Mouse (Mus musculus) heart, adult 11 months (tissue): ENCODE data around the gene Gm1113.
A peak's percentile ranks its signal among the peaks of the same experiment; 100 is the strongest.

Source experiments
- DNase-seq: peaks from one replicate; pipeline ENCODE4 v3.0.0; 2022

The Gm1113 gene

DNA sequence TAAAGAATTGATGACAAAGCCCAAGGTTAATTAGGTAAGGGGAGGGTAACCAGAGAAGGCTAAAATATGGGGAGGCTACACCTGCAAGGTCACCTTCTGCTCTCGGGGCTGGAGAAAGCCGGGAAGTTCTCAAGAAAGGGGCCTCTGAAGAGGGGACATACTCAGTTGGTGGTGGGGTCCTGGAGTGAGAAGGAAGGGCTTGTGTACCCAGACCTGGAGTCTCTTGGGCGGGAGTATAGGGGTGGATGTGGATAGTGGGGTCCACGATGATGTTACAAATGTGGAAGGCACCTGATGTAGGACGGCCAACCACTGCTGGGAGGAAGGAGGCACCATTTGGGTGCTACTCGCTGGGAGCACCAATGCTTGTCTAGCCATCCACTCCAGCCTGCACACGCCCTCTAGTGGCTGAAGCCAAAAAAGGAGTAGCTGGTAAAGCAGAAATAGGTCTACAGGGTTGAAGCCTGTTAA, 5.9 kb upstream of the Gm1113 start:
- DNase-seq = peak; percentile 96

DNA sequence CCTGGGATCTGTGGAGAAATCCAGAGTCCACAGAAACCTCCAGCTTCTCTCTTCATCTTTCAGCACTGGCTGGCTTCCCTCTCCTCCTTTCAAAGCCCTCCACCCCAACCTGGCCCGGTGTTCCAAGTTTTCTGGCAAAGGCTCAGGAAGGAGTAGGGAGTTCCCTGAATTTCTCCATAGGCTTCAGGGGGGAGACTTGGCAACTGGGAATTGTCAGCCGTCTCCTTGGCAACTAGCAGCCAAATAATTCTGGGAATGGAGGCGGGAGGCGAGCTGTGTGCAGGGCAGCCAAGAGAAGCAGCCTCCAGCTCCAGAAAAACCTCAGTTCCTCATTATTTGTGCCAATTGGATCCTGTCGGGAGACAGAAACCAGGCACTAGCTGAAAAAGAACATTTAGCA, 5.5 kb upstream of the Gm1113 start:
- DNase-seq = peak; percentile 97

DNA sequence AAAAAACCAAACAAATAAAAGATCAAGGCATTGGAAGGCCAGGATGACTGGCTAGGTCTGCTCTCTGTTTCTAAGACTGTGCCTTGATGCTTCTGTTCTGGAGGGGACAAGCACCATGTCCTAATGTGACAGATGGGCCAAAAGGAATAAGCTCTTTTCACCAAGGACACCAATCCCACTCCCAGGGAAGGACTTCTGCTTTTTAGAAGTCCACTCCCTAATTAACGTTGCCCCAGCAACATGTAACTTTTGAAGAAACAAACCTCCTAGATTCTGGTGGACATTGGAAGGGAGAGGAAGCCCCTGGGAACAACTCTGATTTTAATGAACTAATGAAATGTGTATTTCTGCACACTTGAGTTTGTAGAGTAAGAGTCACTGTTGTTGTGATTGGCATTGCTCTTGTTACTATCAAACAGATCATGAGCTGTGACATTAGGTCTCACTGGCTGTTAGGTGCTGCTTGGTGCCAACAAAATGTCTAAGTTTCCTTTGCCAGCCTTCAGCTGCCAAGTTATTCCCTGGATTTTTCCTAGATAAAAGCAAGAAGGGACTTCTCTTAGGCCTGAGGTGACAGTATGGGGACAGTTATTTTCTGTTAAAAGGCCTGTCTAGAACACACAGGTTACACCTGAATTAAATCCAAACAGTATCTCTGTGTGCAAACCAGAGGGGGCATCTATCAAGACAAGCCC, 4.9 kb upstream of the Gm1113 start:
- peak; percentile 76 for DNase-seq

DNA sequence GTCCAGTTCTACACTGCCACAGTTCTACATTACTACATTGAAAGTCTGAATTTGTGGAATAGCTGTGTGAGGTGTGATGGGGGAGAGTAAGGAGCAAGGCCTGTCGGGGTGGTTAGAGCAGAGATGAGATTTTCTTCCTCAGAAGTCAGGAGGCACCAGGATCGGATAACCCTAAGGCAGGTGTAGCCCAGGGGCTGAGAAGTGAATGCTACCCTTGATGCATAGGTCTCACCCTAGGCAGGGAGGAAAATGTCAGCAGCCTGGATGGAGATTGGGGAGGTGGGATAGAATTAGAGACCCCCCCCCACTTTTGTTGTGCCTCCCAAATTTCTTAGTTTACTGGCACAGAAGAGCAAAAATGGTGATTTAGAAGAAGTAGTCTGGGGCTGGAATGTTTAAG, 4.2 kb upstream of the Gm1113 start:
- peak; percentile 68 for DNase-seq

DNA sequence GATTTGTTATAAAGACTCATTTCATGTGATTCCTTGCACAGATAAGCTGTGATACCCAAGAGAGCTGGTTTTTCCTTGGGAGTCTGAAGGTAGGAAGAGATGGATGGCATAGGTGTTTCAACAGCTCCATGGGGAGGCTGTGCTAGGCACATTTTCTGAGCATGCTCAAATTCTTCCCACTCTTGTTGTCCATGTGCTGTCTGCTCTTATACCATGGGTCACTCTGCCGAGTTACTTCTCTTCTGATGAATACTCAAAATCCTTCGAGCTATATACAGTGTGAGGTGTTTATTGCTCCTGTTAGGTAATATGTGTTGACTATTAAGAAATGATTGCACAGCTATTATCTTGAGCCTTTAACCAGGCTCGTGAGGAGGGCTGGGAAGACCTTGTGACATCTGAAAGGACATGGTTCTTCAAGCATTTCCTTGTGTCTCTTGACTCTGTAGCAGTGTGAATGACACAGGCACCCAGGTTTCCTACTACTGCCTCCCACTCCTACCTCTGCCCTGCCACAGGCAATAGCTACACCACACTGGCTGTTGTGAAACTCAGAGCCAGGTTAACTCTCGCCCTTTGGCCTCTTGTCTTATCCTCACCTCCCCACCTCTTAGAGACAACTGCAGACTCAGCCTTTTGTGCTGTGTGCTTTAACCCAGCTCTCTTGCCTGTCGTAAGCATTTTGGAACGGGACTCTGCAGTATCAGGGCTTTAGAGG, 2.7 kb upstream of the Gm1113 start:
- DNase-seq = peak; percentile 58

DNA sequence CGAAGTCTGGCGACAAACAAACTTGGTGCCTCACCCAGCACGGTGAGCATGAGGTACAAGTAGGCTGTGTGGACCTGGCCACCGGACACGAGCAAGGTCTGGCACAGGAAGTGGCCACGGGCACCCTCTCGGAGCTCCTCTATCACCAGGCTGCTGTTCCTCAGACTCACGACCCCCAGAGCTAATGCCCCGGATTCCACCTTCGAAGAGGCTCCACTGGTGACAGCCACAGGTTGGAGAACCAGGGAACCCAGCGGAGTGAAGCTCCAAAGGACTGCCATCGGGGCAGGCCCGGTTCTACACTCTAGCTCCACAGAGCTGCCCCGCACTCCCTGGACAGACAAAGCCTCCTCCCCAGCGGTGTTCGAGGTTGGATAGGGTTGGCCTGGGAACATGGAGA, 1.4 kb downstream of the Gm1113 start:
- peak; percentile 78 for DNase-seq

DNA sequence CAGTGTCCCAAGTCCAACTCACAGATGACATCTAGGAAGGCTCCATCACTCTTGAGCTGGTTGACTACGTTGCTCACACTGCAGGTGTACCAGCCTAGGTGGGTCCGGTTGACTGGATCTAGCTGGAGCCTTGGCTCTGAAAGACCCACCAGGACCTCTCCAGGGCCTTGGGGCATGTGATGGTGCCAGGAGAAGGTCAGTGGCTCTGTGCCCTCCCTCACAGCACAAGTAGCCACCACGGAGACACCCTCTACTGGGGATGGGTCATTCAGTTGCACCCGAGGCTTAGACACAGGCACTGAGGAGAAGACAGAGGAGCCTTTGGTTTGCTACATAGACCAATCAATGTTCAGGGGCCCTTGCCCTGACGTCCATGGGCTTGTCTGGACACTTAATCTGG, 1.9 kb downstream of the Gm1113 start:
- peak; percentile 85 for DNase-seq

DNA sequence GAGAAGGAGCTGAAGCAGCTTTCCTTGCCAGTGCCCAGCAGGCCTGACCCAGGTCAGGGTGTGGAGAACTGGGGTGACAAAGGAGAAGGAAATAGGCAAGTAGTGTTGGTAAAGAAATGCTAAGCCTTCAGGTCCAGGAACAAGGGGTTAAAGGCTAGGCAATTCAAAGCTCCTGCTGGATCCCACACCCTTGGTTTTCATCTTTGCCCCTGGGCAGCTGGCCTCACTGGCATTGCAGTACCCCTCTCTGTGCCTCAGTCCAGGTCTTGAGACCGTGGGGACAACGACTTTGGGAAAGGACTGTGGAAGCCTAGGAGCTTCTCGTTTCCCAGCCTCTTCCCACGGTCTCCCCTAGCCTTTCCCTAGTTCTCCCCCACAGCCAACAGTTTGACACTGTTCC, 4.2 kb downstream of the Gm1113 start:
- DNase-seq = peak; percentile 78

DNA sequence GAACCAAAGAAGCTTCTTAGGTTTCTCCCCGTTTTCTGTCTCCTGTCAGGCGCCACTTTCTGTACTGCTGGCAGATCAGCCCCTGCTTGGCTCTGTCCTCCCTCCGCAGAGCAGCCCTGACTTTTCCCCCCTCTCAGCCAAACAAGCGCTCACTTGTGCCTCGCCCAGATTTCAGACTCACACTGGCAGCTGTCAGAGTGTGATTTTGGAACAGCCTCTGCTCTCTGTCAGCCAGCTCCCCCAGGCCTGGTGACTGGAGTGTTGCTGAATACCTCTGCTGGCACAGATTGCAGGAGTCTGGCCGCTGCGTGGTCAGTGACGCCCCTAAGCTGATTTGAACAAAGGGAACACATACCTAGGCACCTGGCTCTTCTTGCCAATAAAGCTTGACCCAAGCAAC, 9.8 kb downstream of the Gm1113 start:
- DNase-seq = peak; percentile 99

DNA sequence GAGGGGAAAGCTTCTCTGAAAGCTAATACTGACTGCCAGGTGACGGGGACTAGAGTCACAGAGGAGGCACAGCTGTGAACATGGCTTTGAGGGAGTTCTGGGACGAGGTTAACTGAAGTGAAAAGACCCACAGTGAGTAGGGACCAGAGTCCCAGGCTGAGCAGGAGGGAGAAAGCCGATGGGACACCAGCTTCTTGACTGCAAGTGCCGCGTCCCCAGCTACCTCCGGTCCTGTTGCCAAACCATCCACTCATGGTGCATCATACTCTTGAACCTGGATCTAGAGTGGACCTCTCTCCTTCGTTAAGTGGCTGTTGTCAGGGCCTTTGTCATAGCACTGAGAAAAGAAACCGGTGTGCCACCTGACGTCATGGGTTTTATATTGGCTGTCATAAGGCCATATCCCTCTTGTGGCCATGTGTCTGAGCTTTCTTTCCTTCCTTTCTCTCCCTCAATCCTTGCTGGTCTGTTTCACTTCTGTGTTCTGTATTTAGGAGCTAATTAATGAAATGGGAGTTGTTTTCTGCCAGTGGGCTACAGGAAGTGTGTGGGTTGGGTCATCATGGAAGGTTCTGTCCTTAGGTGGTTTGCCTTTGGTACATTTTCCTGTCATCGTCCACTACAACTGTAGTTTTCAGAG, 15.6 kb downstream of the Gm1113 start:
- peak; percentile 51 for DNase-seq

DNA sequence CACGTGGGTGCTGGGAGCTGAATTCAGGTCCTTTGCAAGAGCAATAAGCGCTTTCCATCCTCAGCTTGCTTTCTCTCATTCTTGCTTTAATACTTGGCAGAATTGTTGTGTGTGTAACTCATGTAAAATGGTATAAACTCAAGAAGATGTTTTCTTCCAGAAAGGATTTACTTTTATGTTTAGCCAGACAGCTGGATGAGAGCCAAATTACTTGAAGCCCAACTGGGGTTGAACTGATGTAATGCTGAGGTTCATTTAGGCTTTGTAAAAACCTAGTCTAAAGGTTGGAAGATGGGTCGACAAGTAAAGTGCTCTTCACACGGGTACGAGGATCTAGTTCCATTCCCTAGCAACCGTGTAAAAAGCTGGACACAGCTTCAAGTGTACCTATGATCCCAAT, 18.1 kb downstream of the Gm1113 start:
- DNase-seq = peak; percentile 40

DNA sequence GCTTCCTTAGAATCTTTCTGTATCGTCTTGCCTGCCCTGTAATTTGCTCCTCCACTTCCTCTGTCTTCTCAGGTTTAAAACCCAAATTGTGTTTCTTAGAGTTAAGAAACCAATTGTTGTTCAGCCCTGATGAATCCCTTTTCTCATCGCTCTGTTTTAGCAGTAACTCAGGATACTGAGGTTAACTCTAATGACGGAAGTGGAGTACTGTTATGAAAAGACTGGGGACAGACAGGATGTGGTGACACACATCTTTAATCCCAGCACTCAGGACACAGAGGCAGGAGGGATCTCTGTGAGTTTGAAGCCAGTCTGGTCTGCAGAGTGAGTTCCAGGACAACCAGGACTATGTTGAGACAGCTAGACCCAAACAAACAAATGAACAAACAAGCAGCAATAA, 22.6 kb downstream of the Gm1113 start:
- DNase-seq = peak; percentile 42

DNA sequence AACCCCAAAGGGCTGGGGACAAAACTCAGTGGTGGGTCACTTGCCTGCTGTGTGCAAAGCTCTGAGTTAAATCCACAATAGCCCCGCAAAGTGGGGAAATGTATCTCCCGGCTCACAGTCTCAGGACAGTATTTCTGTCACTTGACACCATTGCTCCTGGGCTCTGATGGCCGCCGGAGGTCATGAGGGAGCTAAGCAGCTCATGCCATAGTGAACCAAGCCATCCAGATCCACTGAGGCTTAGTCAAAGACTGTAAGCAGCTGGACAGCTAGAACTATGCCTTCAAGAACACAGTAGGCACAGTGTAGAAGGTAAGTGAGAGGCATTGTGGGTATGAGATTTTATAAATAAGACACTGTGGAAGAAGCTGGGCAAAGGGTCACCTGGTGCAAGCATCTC, 23.1 kb downstream of the Gm1113 start:
- DNase-seq = peak; percentile 68

DNA sequence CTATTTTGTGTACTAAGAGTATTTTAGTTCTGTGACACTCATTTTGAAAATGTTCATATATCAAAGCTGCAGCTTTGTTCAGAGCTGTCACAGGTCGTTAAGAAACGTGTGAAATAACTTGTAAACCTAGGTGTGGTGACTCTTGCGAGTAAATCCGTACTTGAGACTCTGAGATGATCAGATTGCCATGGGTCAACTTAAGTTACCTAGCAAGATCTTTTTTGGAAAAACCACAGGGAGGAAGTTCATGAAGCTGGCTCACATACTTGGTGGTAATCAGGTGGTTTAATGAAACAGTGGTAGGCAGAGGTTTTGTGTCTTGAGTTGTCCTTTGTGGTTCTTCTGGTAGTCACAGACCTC, 24.4 kb downstream of the Gm1113 start:
- DNase-seq = peak; percentile 18

DNA sequence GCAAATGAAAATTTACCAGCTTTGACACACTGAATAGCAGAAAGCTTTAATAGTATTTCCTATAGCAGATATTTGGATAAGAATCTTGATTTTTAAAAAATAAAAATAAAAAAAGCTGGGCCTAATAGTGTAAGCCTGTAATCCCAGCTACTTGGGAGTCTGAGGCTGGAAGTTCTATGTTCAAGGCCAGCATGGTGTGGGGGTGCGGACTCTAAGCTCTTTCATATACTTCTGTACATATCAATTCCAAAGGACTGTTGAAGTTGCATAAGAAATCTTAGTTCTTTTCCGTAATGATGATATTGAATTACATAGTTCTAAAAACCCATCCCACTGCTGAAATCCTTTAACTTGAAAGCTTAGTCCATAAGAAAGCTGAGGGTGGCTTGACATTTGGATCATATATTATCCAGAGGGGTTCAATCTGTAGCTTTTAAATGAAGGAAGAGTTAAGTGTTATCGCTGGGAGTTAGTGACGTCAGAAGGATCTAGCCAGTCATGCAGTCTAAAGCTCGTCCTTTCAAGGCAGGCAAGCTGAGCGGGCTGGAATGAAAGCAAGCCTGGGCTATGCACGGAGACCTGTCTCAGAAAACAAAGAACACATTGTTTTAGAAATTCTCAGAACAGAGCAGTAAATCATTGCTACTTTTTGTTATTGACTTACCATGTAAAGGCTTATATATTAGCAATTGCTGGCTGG, 24.9 kb downstream of the Gm1113 start:
- peak; percentile 27 for DNase-seq

DNA sequence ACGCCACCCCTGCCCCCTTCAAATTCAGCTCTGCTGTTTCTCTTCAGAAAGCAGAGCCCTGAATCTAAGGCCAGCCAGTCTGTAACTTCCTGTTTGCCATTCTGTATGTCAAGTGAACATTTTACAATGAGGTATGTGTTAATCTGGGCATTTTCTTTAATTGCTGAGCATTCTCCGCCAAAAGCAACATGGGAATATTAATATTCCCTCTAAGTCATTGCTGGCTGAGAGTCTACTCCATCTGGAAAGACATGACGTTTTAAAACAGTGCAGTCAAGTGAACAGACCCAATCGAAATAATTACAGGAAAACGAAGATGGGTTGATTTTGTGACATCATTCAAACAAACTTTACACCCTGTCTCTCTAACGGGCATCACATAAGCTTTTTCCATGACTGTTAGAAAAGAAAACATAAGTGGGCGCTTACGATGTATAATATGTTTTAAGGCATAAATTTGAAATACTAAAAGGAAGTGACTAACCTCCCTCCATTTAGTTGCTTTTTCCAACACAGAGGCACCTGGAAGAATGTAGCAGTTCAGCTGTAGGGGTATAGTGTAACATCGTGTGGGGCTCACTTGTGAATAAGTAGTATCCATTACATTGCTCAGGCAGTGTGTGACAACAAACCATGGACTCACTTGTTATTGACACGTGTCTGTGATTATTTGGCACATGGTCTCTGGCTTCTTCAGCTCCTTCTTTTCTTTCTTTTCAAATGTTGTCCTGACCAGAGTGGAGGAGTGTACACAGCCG, 26.8 kb downstream of the Gm1113 start:
- peak; percentile 62 for DNase-seq

DNA sequence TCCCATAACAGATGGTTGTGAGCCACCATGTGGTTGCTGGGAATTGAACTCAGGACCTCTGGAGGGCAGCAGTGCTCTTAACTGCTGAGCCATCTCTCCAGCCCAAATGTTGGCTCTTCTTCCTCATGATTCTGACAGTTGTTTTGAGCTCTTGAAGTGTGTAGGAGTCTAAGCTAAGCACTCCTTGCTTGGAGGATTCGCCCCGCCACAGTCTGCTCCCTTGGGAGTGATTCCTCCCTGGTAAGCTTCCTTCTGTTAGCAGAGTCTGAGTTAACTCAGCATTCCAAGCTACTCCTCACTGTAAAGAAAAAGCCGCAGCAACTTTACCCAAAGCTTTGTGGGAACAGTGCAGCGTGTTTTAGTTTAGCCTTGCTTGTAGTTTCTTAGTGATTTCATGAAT, 29.6 kb downstream of the Gm1113 start:
- peak; percentile 75 for DNase-seq

DNA sequence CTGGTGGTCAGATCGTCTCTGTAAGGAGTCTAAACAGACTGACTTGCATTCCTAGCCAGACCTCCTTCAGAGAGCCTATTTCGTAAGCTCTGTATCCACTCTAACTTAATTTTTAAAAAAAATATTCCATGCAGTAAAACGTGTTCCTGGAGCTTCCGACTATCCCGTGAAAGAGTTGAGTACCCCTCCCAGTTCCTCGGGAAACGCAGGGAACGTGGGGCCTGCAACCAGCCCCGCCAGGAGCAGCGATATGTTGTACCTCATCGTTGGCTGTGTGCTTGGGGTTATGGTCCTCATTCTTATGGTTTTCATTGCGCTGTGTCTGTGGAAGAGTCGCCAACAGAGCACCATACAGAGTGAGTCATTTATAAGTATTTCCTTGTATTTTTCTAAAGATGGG, 31.5 kb downstream of the Gm1113 start:
- peak; percentile 80 for DNase-seq

DNA sequence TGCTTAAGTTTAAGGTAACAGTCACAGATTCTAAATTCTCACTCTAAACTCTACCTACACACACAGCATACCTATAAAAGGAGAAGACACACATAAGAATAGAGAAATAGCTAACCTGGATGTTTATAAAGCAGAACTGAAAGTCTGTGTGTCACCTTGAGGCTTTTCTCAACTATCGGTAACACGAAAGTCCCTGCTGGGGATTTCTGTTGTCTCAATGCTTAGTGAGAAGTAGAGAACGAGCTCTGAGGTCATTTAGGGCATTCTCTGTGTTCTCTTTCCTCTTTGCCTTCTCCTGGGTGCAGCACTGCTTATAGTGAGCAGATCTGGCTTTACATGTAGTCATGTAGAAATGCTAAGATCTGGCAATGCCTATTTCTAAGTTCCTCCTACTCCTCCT, 34.1 kb downstream of the Gm1113 start:
- peak; percentile 9 for DNase-seq

DNA sequence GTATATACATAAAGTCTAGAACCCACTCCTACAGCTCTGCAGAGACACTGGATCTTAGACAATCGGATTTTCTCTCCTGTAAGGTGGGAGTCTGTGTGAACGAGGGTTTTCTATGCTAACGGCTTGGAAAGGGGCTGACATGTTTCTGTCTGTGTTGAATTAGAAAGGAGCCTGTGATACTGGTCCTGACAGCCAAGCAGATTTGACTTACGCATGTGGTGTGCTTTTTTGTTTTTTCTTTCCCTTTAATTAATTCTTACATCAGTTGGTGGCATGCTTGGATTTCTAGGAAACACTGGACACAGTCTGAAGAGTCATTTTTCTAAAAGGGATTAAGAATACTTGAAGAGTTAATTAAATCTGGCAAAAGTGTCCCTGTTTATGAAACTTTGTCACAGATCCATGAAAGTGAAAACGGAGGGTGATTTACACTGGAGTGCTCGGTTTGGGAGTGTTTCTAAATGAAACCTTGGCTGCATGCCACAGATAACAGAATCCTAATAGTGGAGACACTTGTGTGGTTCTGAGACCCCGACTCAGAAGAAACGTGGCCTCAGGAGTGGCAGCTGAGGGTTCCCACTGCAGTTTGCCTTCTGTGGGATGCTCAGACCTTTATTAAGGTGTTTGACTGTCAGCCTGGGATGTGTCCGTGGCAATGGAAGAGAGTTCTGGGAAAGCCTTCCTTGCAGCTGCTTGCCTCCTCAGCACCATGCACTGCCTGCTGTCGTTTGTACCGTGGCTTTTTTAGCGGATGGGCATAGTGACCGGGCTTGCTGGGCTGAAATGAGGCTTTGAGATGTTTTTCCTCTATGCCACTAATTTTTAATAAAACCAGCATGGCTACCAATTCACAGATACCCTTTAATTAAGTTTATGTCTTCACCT, 35.8 kb downstream of the Gm1113 start:
- DNase-seq = peak; percentile 76

DNA sequence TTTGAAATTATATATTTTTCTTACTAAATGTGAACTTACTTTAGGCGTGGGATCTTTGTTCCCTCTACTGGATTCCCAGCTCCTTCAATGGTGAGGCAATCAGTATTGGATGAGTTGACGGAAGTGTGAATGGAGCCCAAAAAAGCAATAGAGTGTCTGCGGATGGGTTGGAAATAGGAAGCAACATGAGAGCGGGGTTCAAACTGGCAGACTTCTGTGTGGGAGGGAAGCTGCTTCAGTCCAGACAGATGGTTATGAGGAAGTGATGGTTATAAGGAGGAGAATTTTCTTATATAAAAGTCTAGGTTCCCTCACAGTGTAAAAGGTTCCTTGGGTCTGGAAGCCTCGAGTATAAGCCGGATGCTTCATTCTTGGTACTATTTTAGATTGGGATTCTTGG, 38.6 kb downstream of the Gm1113 start:
- peak; percentile 29 for DNase-seq

DNA sequence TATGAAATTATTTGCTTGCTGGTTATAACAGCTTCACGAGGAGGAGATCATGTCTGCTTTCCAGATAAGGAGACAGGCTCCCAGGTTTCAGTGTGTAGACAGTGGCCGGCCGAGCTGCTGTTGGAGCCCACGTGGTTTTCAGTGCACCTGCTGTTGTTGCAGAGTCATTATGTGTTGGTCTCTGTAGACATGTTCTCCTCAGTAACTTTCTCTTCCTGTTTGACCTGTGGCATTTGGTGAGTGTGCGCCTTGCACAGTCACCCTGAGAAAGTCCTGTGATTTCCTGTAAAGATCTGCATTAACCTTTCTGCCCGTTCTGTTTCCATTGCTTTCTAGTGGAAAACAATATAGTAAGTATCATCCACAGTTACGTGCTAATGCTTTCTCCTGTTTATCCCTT, 42.7 kb downstream of the Gm1113 start:
- peak; percentile 55 for DNase-seq
